Mouse (Mus musculus): Measurements from ENCODE around the gene 9530068E07Rik. TPM values are rescaled to one million over a fixed set of nuclear protein-coding genes. Genes with fewer than 3 reads are reported as not detected.

The 9530068E07Rik gene
- polyA plus RNA-seq, 1 experiment, result 49.6 TPM

DNA sequence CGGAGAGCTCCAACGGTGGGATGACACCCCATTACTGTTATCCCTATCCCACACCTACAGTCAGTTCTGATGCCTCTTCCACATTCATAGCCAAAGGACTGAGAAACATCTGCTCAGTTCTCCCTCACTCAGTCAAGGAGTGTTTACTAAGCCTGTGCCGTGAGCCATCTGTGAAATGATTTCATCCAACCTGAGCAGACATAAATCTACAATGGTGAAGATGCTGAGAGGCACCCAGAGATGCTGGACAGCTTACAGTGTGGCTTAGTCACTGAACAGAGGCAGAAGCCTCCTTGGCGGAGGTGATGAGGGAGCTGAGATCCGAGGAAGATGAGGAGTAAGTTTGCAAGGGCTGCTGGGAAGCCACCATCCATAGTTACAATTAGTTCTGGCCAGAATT lies 62.1 kb downstream of the 9530068E07Rik start:
- WGBS, result 87% methylated on average over 5 of the region's 5 CpGs

More for the DNA sequence above, 62.1 kb downstream of the 9530068E07Rik start:
- Histone ChIP-seq H3K27ac (ENCODE audit: insufficient read depth, low read length) (no peak overlapping the region), H3K4me1 (ENCODE audit: control insufficient read depth, insufficient read depth, insufficient read length) (no peaks in the 10 kb centered on the region), H3K27me3 (ENCODE audit: control insufficient read depth, insufficient read depth, low read length) (no peaks in the 10 kb centered on the region), H3K4me3 (ENCODE audit: extremely low read depth, insufficient read depth, insufficient read length) (no peak overlapping the region), H3K36me3 (ENCODE audit: control insufficient read depth, insufficient read depth, low read length) (no peaks in the 10 kb centered on the region)
- no peak for DNase-seq (ENCODE audit: low read depth in 1 of 2, low spot score in 2 of 2)
- no peak for TF ChIP-seq POLR2A (IDR thresholded peaks at IDR 0.05; ENCODE audit: low read depth, low read length)
- no peak for TF ChIP-seq CTCF (IDR thresholded peaks at IDR 0.05; ENCODE audit: extremely low read depth, insufficient read depth, insufficient read length, insufficient replicate concordance)

Other genes starting within 250 kb of the 9530068E07Rik start
- not detected in 2 replicates for gene Olfr1371, start 182.4 kb upstream of the 9530068E07Rik start, polyA plus RNA-seq (2012; rRNA removed)
- gene Skp1a, start 164.4 kb upstream of the 9530068E07Rik start, polyA plus RNA-seq (2012; rRNA removed), result 4.5 and 6.3 TPM in 2 replicates
- gene Tcf7, start 113.4 kb upstream of the 9530068E07Rik start, polyA plus RNA-seq (2012; rRNA removed), result 139 and 165 TPM in 2 replicates
- gene Vdac1, start 35.6 kb upstream of the 9530068E07Rik start, polyA plus RNA-seq (2012; rRNA removed), result 17.2 and 17.9 TPM in 2 replicates